ENCODE assay signal across 11 mouse cellular contexts in genomic region chr2:138047781-138048201, GRCm38 (mm10).
DNase-seq lines count a peak whose midpoint lies in the region; ATAC-seq and TF ChIP-seq lines count a peak whose summit lies in the region.
"Had no signal": no experiment of that assay in that cellular context is flagged by ENCODE, and none has a peak within 500 bp of the region (broad histone marks: within the 10 kb centered on the region; RNA-seq: fewer than 3 reads in every experiment).

No protein-coding gene starts in this region.

- peaks cover 9% of the 10 kb centered on the region for H3K4me1 ChIP-seq in hindbrain, postnatal 0 days (ENCODE audit: insufficient read depth, low read length)
- H3K4me1 ChIP-seq: embryonic facial prominence, embryonic 13.5 days; liver, embryonic 13.5 days had no signal

- no peak overlapping the region for H3K4me3 ChIP-seq in hindbrain, postnatal 0 days (ENCODE audit: low read length)
- H3K4me3 ChIP-seq: embryonic facial prominence, embryonic 13.5 days; liver, embryonic 13.5 days; myocyte had no signal

- H3K9me3 ChIP-seq in hindbrain, postnatal 0 days (ENCODE audit: low read length): no peaks in the 10 kb centered on the region
- H3K9me3 ChIP-seq: embryonic facial prominence, embryonic 13.5 days; liver, embryonic 13.5 days had no signal

- peak overlapping the region; percentile 44 for H3K4me2 ChIP-seq in hindbrain, postnatal 0 days (ENCODE audit: low read depth, low read length)
- H3K4me2 ChIP-seq: embryonic facial prominence, embryonic 13.5 days; liver, embryonic 13.5 days had no signal

- ATAC-seq in hindbrain, postnatal 0 days: peak; percentile 95

- no peak overlapping the region for H3K9ac ChIP-seq in hindbrain, postnatal 0 days (replicated peaks; ENCODE audit: low read length)
- H3K9ac ChIP-seq: embryonic facial prominence, embryonic 13.5 days; liver, embryonic 13.5 days had no signal

- no peaks in the 10 kb centered on the region for H3K36me3 ChIP-seq in hindbrain, postnatal 0 days (ENCODE audit: insufficient read depth, low read length)
- H3K36me3 ChIP-seq: embryonic facial prominence, embryonic 13.5 days; liver, embryonic 13.5 days had no signal

- H3K27ac ChIP-seq in hindbrain, postnatal 0 days: peak overlapping the region; percentile 58; the same call in 1 of the 2 replicates
- H3K27ac ChIP-seq: embryonic facial prominence, embryonic 13.5 days; liver, embryonic 13.5 days had no signal

- H3K27me3 ChIP-seq in hindbrain, postnatal 0 days (ENCODE audit: insufficient read depth, low read length): no peaks in the 10 kb centered on the region
- H3K27me3 ChIP-seq: embryonic facial prominence, embryonic 13.5 days; liver, embryonic 13.5 days had no signal

- WGBS in hindbrain, postnatal 0 days: 21% methylated on average over 11 of the region's 11 CpGs

- peak; percentile 48 for DNase-seq in adrenal gland, postnatal 25 days
- DNase-seq in adrenal gland, adult 8-10 months: no peak
- peak; percentile 24 for DNase-seq in layer of hippocampus, adult 11-12 months (ENCODE audit: low spot score)
- no peak for DNase-seq in layer of hippocampus, adult 9-10 months (ENCODE audit: low spot score)
- peak; percentile 79 for DNase-seq in hindbrain, postnatal 0 days (ENCODE audit: low spot score)
- peak; percentile 29 for DNase-seq in right cerebral cortex, adult 18-20 months
- no peak for DNase-seq in embryo, embryonic 11 days
- no peak for DNase-seq in spleen, postnatal 4 days (ENCODE audit: low spot score in 2 of 2)
- DNase-seq: liver, embryonic 13.5 days had no signal

- no peak for TF ChIP-seq CTCF in hindbrain, postnatal 0 days (IDR thresholded peaks at IDR 0.05; ENCODE audit: low read depth)

Comparison
In these comparisons a context has a peak if more than half of its experiments do, and no peak if none do; other contexts are left out.
1. DNase-seq: peak in adrenal gland, postnatal 25 days (single experiment), layer of hippocampus, adult 11-12 months (single experiment), hindbrain, postnatal 0 days (single experiment) and right cerebral cortex, adult 18-20 months (single experiment); none in adrenal gland, adult 8-10 months (single experiment), layer of hippocampus, adult 9-10 months (single experiment), embryo, embryonic 11 days (single experiment) and spleen, postnatal 4 days (0 of 2).